Comparison of ENCODE assay signal across 16 mouse cellular contexts in the genomic region with DNA sequence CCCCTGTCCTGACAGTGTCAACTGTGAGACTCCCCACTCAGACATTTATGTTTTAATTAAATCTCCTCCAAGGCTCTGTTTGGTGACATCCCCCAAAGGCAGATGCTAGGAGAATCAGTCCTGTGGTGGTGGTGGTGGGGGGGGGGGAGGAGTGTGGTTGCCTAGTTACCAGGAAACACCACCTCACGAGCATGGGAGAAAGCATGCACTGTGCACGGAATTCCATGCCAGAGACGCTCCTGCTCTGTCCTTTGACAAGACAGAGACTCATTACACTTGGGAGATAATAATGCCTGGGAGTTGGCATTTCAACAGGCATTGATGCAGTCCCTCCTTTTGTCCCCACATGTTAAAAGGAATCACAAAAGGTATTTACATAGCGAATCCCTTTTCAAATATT.
DNase-seq lines count a peak whose midpoint lies in the region; ATAC-seq and TF ChIP-seq lines count a peak whose summit lies in the region.
"Had no signal": no experiment of that assay in that cellular context is flagged by ENCODE, and none has a peak within 500 bp of the region (broad histone marks: within the 10 kb centered on the region; RNA-seq: fewer than 3 reads in every experiment).

No protein-coding gene starts in this region.

- H3K4me2 ChIP-seq in forebrain, embryonic 13.5 days, result no peak overlapping the region
- no peak overlapping the region for H3K4me2 ChIP-seq in forebrain, embryonic 11.5 days (ENCODE audit: low read depth, low read length, severe bottlenecking)
- no peak overlapping the region for H3K4me2 ChIP-seq in forebrain, postnatal 0 days (ENCODE audit: low read depth)
- H3K4me2 ChIP-seq in midbrain, embryonic 11.5 days, result no peak overlapping the region
- H3K4me2 ChIP-seq in liver, embryonic 12.5 days, result no peak overlapping the region
- H3K4me2 ChIP-seq: embryonic facial prominence, embryonic 12.5 days; heart, embryonic 12.5 days; neural tube, embryonic 12.5 days had no signal

- peaks cover 66% of the 10 kb centered on the region for H3K4me1 ChIP-seq in forebrain, embryonic 13.5 days
- peaks cover 11% of the 10 kb centered on the region for H3K4me1 ChIP-seq in forebrain, embryonic 11.5 days (replicated peaks; ENCODE audit: control insufficient read depth, insufficient read depth, low read length)
- H3K4me1 ChIP-seq in forebrain, postnatal 0 days (ENCODE audit: insufficient read depth), result no peaks in the 10 kb centered on the region
- H3K4me1 ChIP-seq in midbrain, embryonic 11.5 days (ENCODE audit: control insufficient read depth, insufficient read depth, low read length), result peaks cover 30% of the 10 kb centered on the region
- H3K4me1 ChIP-seq in liver, embryonic 12.5 days, result no peaks in the 10 kb centered on the region

- 0 out of 2 replicates have a peak overlapping the region, but pooled peaks have one; percentile 27 for H3K27ac ChIP-seq in forebrain, embryonic 13.5 days
- no peak overlapping the region for H3K27ac ChIP-seq in forebrain, embryonic 11.5 days (ENCODE audit: low read depth, low read length)
- H3K27ac ChIP-seq in forebrain, postnatal 0 days (ENCODE audit: low read depth, low read length), result no peak overlapping the region
- no peak overlapping the region for H3K27ac ChIP-seq in midbrain, embryonic 11.5 days (ENCODE audit: low read depth, low read length)
- no peak overlapping the region for H3K27ac ChIP-seq in liver, embryonic 12.5 days
- H3K27ac ChIP-seq: embryonic facial prominence, embryonic 12.5 days; kidney, postnatal 0 days; neural tube, embryonic 12.5 days had no signal

- no peak overlapping the region for H3K4me3 ChIP-seq in forebrain, embryonic 13.5 days
- H3K4me3 ChIP-seq in forebrain, embryonic 11.5 days (ENCODE audit: low read depth, low read length), result no peak overlapping the region
- H3K4me3 ChIP-seq in forebrain, postnatal 0 days (ENCODE audit: low read depth, low read length), result no peak overlapping the region
- no peak overlapping the region for H3K4me3 ChIP-seq in midbrain, embryonic 11.5 days (ENCODE audit: low read depth, low read length)
- no peak overlapping the region for H3K4me3 ChIP-seq in liver, embryonic 12.5 days
- H3K4me3 ChIP-seq: embryonic facial prominence, embryonic 12.5 days; heart, embryonic 12.5 days; neural tube, embryonic 12.5 days had no signal

- no peak for TF ChIP-seq CTCF in forebrain, postnatal 0 days (IDR thresholded peaks at IDR 0.05; ENCODE audit: low read depth)

- WGBS in forebrain, embryonic 13.5 days, result 18% methylated on average over 4 of the region's 4 CpGs
- 24% methylated on average over 4 of the region's 4 CpGs for WGBS in forebrain, embryonic 11.5 days
- WGBS in forebrain, postnatal 0 days, result 14% methylated on average over 4 of the region's 4 CpGs
- 27% methylated on average over 4 of the region's 4 CpGs for WGBS in midbrain, embryonic 11.5 days
- WGBS in liver, embryonic 12.5 days (ENCODE audit: insufficient replicate concordance), result 41% methylated on average over 4 of the region's 4 CpGs

- no peaks in the 10 kb centered on the region for H3K27me3 ChIP-seq in forebrain, embryonic 13.5 days
- H3K27me3 ChIP-seq in forebrain, embryonic 11.5 days (ENCODE audit: control insufficient read depth, insufficient read depth, low read length), result no peaks in the 10 kb centered on the region
- H3K27me3 ChIP-seq in forebrain, postnatal 0 days (ENCODE audit: insufficient read depth, low read length), result no peaks in the 10 kb centered on the region
- H3K27me3 ChIP-seq in midbrain, embryonic 11.5 days (ENCODE audit: control insufficient read depth, insufficient read depth, low read length), result no peaks in the 10 kb centered on the region
- H3K27me3 ChIP-seq in liver, embryonic 12.5 days (replicated peaks), result no peaks in the 10 kb centered on the region; the same call in 1 of the 2 replicates
- H3K27me3 ChIP-seq: neural tube, embryonic 12.5 days had no signal

- no peaks in the 10 kb centered on the region for H3K9me3 ChIP-seq in forebrain, embryonic 13.5 days (replicated peaks)
- H3K9me3 ChIP-seq in forebrain, embryonic 11.5 days (ENCODE audit: control insufficient read depth, low read length), result no peaks in the 10 kb centered on the region
- H3K9me3 ChIP-seq in forebrain, postnatal 0 days (ENCODE audit: low read length), result no peaks in the 10 kb centered on the region
- H3K9me3 ChIP-seq in midbrain, embryonic 11.5 days (ENCODE audit: control insufficient read depth, low read length), result no peaks in the 10 kb centered on the region
- H3K9me3 ChIP-seq in liver, embryonic 12.5 days (replicated peaks), result no peaks in the 10 kb centered on the region
- H3K9me3 ChIP-seq: embryonic facial prominence, embryonic 12.5 days; heart, embryonic 12.5 days; neural tube, embryonic 12.5 days had no signal

- no peaks in the 10 kb centered on the region for H3K36me3 ChIP-seq in forebrain, embryonic 13.5 days (ENCODE audit: poor library complexity, severe bottlenecking)
- no peaks in the 10 kb centered on the region for H3K36me3 ChIP-seq in forebrain, embryonic 11.5 days (ENCODE audit: control insufficient read depth, insufficient read depth, low read length)
- no peaks in the 10 kb centered on the region for H3K36me3 ChIP-seq in forebrain, postnatal 0 days (ENCODE audit: insufficient read depth)
- no peaks in the 10 kb centered on the region for H3K36me3 ChIP-seq in midbrain, embryonic 11.5 days (ENCODE audit: control insufficient read depth, insufficient read depth, low read length)
- H3K36me3 ChIP-seq in liver, embryonic 12.5 days, result no peaks in the 10 kb centered on the region
- H3K36me3 ChIP-seq: embryonic facial prominence, embryonic 12.5 days; heart, embryonic 12.5 days; neural tube, embryonic 12.5 days had no signal

- no peak overlapping the region for H3K9ac ChIP-seq in forebrain, embryonic 13.5 days
- no peak overlapping the region for H3K9ac ChIP-seq in forebrain, embryonic 11.5 days (ENCODE audit: low read length)
- H3K9ac ChIP-seq in forebrain, postnatal 0 days, result no peak overlapping the region
- no peak overlapping the region for H3K9ac ChIP-seq in midbrain, embryonic 11.5 days (ENCODE audit: low read length)
- no peak overlapping the region for H3K9ac ChIP-seq in liver, embryonic 12.5 days
- H3K9ac ChIP-seq: embryonic facial prominence, embryonic 12.5 days; heart, embryonic 12.5 days; neural tube, embryonic 12.5 days had no signal

- DNase-seq in forebrain, embryonic 11.5 days (ENCODE audit: low spot score), result no peak
- DNase-seq in brain, adult 2 months (ENCODE audit: low read depth, low spot score), result peak; percentile 44
- DNase-seq in forebrain, postnatal 0 days, result peak; percentile 33
- no peak for DNase-seq in midbrain, embryonic 11.5 days (ENCODE audit: low spot score, missing footprints)
- DNase-seq in adipocyte (ENCODE audit: low spot score), result no peak
- DNase-seq in lung, adult 18-20 months, result no peak
- DNase-seq: adrenal gland, postnatal 14 days; heart, postnatal 36 days; thymus, postnatal 14 days had no signal

- peak; percentile 36; the same call in 1 of the 2 replicates for ATAC-seq in forebrain, embryonic 13.5 days
- ATAC-seq in forebrain, embryonic 11.5 days (replicated peaks; ENCODE audit: low FRiP score), result no peak
- ATAC-seq in forebrain, postnatal 0 days, result peak; percentile 63
- peak; percentile 66; the same call in 1 of the 2 replicates for ATAC-seq in midbrain, embryonic 11.5 days (ENCODE audit: low FRiP score)
- ATAC-seq in liver, embryonic 12.5 days, result no peak
- ATAC-seq: intestine, embryonic 16.5 days had no signal

Comparison
In these comparisons a context has a peak if more than half of its experiments do, and no peak if none do; other contexts are left out.
1. ATAC-seq: peak in forebrain, embryonic 13.5 days (single experiment), forebrain, postnatal 0 days (single experiment) and midbrain, embryonic 11.5 days (single experiment); none in forebrain, embryonic 11.5 days (single experiment) and liver, embryonic 12.5 days (single experiment).
2. DNase-seq: peak in brain, adult 2 months (single experiment) and forebrain, postnatal 0 days (single experiment); none in forebrain, embryonic 11.5 days (single experiment), midbrain, embryonic 11.5 days (single experiment), adipocyte (single experiment) and lung, adult 18-20 months (0 of 2).